Mouse (Mus musculus) adrenal gland, postnatal 0 days (tissue): ENCODE measurements around the gene Tyw3. TPM values are rescaled to one million over a fixed set of nuclear protein-coding genes. Genes with fewer than 3 reads are reported as not detected.

Experiments used
- polyA plus RNA-seq: library from polyadenylated mRNA; unstranded; fragments of >200 nt; fragmentation: Nextera tagmentation; extraction: Ambion mirVana; gene quantifications from 2 replicates; pipeline ENCODE4 v1.2.1, GENCODE M21; 2015

The Tyw3 gene
- polyA plus RNA-seq, result 3.3 and 5.4 TPM in 2 replicates

GRCm38 (mm10) chr3:154596934-154597554, at the start of gene Tyw3:
Gene Tyw3 (minus strand): TSS chr3:154597104.

GRCm38 (mm10) chr3:154596488-154596933, 393 bp downstream of the Tyw3 start, which contains the start of gene Cryz:
Gene Cryz (plus strand): TSS chr3:154596711.

Other genes with a start within 250 kb of the Tyw3 start
- gene Cryz, start 393 bp downstream of the Tyw3 start, polyA plus RNA-seq, result 15.6 and 19.9 TPM in 2 replicates
- gene Erich3, start 66.8 kb upstream of the Tyw3 start, polyA plus RNA-seq, result 0.17 and 0.65 TPM in 2 replicates